Mouse (Mus musculus) leukemia stem cell, adult 10-12 weeks (primary cell): Measurements from ENCODE around the gene Gm45902. TPM values are rescaled to one million over a fixed set of nuclear protein-coding genes. Genes with fewer than 3 reads are reported as not detected.

Experiments
- polyA plus RNA-seq: library from polyadenylated mRNA; stranded (reverse); fragments of >175 nt; gene quantifications from 2 replicates; pipeline ENCODE4 v1.2.3, GENCODE M21; 2012; ENCODE audit warnings: low replicate concordance

The Gm45902 gene
- 1.8 and 2.8 TPM in 2 replicates for polyA plus RNA-seq

GRCm38 (mm10) chr2:3512552-3513454 lies at the start of gene Gm45902, which contains the start of the genes Hspa14 and Cdnf:
Gene Gm45902, minus strand, starts transcription at chr2:3512790.
Gene Hspa14, minus strand, starts transcription at chr2:3512814.
Gene Cdnf, plus strand, starts transcription at chr2:3513030.

GRCm38 (mm10) chr2:3474861-3475283 lies 37.7 kb downstream of the Gm45902 start, which contains the start of gene Suv39h2:
Gene Suv39h2, minus strand, starts transcription at chr2:3475031.

Other genes with a start within 250 kb of the Gm45902 start
- gene Nmt2, start 228.6 kb downstream of the Gm45902 start, polyA plus RNA-seq: 5.1 and 6.1 TPM in 2 replicates
- gene Rpp38, start 180.1 kb downstream of the Gm45902 start, polyA plus RNA-seq: 0.24 and 1.7 TPM in 2 replicates
- gene Acbd7, start 176.6 kb downstream of the Gm45902 start, polyA plus RNA-seq: not detected in 2 replicates
- gene Olah, start 115.6 kb downstream of the Gm45902 start, polyA plus RNA-seq: not detected in 2 replicates
- gene Meig1, start 90.1 kb downstream of the Gm45902 start, polyA plus RNA-seq: not detected in 2 replicates
- 2.6 and 2.7 TPM in 2 replicates for gene Dclre1c, start 88.7 kb downstream of the Gm45902 start, polyA plus RNA-seq
- gene Suv39h2, start 37.8 kb downstream of the Gm45902 start, polyA plus RNA-seq: 2.2 and 7.3 TPM in 2 replicates
- 1.4 and 9.1 TPM in 2 replicates for gene Hspa14, start within 50 bp of the Gm45902 start, polyA plus RNA-seq
- gene Cdnf, start 240 bp upstream of the Gm45902 start, polyA plus RNA-seq: 0.22 TPM in 1 of 2 replicates, not detected in the other
- 56.9 and 77.6 TPM in 2 replicates for gene Fam107b, start 57.7 kb upstream of the Gm45902 start, polyA plus RNA-seq